ENCODE assay signal across 13 mouse cellular contexts in the genomic region with DNA sequence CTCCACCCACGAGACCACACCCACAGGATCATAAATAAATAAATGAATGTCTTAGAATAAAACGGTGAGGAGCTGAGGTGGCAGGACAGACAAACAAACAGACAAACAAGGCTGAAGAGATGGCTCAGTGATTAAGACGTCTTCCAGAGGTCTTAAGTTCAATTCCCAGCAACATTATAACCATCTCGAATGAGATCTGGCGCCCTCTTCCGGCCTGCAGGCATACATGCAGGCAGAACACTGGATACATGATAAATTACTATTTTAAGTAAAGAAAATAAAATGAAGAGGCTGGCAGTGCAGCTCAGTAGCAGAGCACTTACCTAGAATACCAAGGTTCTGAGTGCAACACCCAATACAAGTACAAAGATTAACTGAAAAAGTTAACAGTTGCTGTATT. TPM values are rescaled to one million over a fixed set of nuclear protein-coding genes. Genes with fewer than 3 reads are reported as not detected.
DNase-seq lines count a peak whose midpoint lies in the region; ATAC-seq and TF ChIP-seq lines count a peak whose summit lies in the region.
"Had no signal": no experiment of that assay in that cellular context is flagged by ENCODE, and none has a peak within 500 bp of the region (broad histone marks: within the 10 kb centered on the region; RNA-seq: fewer than 3 reads in every experiment).

No protein-coding gene starts in this region.

- no peak overlapping the region for H3K4me2 ChIP-seq in kidney, postnatal 0 days (ENCODE audit: low read length)

- no peak for DNase-seq in kidney, postnatal 0 days (ENCODE audit: low spot score)
- DNase-seq in kidney, adult 18-20 months: no peak
- DNase-seq in 416B (ENCODE audit: low read depth): peak; percentile 68
- DNase-seq in ES-CJ7 (ENCODE audit: low read depth, low spot score): peak; percentile 66
- no peak for DNase-seq in frontal cortex, postnatal 14 days (ENCODE audit: low spot score in 2 of 2)
- DNase-seq in urinary bladder, adult 18-20 months (ENCODE audit: low spot score in 2 of 2): no peak
- DNase-seq in gastrocnemius, postnatal 14 days: no peak
- DNase-seq: kidney, adult 9 months; lung, postnatal 14 days had no signal

- no peak for ATAC-seq in kidney, postnatal 0 days (replicated peaks; ENCODE audit: low FRiP score, low read depth)
- ATAC-seq in erythroblast, adult 5-6 weeks (replicated peaks; ENCODE audit: low FRiP score, poor library complexity, severe bottlenecking): peak; percentile 51

- intact Hi-C loops in gastrocnemius, postnatal 14 days (cut with DNase I; ENCODE audit: low total_unique reads): no loop called here

- peak; percentile 57; the same call in 1 of the 2 replicates for TF ChIP-seq CTCF in kidney, postnatal 0 days (IDR thresholded peaks at IDR 0.05; ENCODE audit: low read depth)

- WGBS in kidney, postnatal 0 days: 59% methylated on average over 6 of the region's 6 CpGs

- no peak overlapping the region for H3K4me3 ChIP-seq in kidney, postnatal 0 days (replicated peaks; ENCODE audit: low read depth, low read length)
- H3K4me3 ChIP-seq: myocyte had no signal

- no peak overlapping the region for H3K9ac ChIP-seq in kidney, postnatal 0 days (ENCODE audit: low read depth, low read length)

- H3K27ac ChIP-seq in kidney, postnatal 0 days: no peak overlapping the region

- H3K36me3 ChIP-seq in kidney, postnatal 0 days (ENCODE audit: insufficient read depth, low read length): no peaks in the 10 kb centered on the region

- no peaks in the 10 kb centered on the region for H3K9me3 ChIP-seq in kidney, postnatal 0 days (replicated peaks; ENCODE audit: low read length)

- no peaks in the 10 kb centered on the region for H3K27me3 ChIP-seq in kidney, postnatal 0 days (ENCODE audit: insufficient read depth, low read length)

- peaks cover 30% of the 10 kb centered on the region for H3K4me1 ChIP-seq in kidney, postnatal 0 days (replicated peaks; ENCODE audit: insufficient read depth, low read length)

RNA-seq across cellular contexts. Expression of a gene that starts 5.8 kb away (rescaled TPM):
- polyA plus RNA-seq in kidney, postnatal 0 days (2015; fragmentation: Nextera tagmentation; extraction: Ambion mirVana): 1.5 TPM in 2 replicates
- 3.3 and 4.0 TPM in 2 replicates for total RNA-seq in erythroblast, adult 5-6 weeks (2015; ENCODE audit: low replicate concordance)
- 3.6 and 4.5 TPM in 2 replicates for total RNA-seq in erythroblast, adult 5-6 weeks (2017; ENCODE audit: low replicate concordance)
- 10 to 100 TPM; 33.3 to 38.5 TPM for total RNA-seq in gastrocnemius, postnatal 14 days (2021)

RNA-seq across cellular contexts. Expression of a gene that starts 27.7 kb away (rescaled TPM):
- polyA plus RNA-seq in kidney, postnatal 0 days (2015; fragmentation: Nextera tagmentation; extraction: Ambion mirVana): 13.9 and 14.8 TPM in 2 replicates
- 7.1 and 15.4 TPM in 2 replicates for total RNA-seq in erythroblast, adult 5-6 weeks (2015; ENCODE audit: low replicate concordance)
- 8.9 and 12.3 TPM in 2 replicates for total RNA-seq in erythroblast, adult 5-6 weeks (2017; ENCODE audit: low replicate concordance)
- total RNA-seq in gastrocnemius, postnatal 14 days (2021): 1 to 10 TPM; 6.0 to 6.7 TPM

RNA-seq across cellular contexts. Expression of a gene that starts 35.5 kb away (rescaled TPM):
- polyA plus RNA-seq in kidney, postnatal 0 days (2015; fragmentation: Nextera tagmentation; extraction: Ambion mirVana): 504 and 541 TPM in 2 replicates
- 32.4 and 40.3 TPM in 2 replicates for total RNA-seq in erythroblast, adult 5-6 weeks (2015; ENCODE audit: low replicate concordance)
- 37.0 and 48.2 TPM in 2 replicates for total RNA-seq in erythroblast, adult 5-6 weeks (2017; ENCODE audit: low replicate concordance)
- 100 to 1,000 TPM; 146 to 154 TPM for total RNA-seq in gastrocnemius, postnatal 14 days (2021)

RNA-seq across cellular contexts. Expression of a gene that starts 37.0 kb away (rescaled TPM):
- polyA plus RNA-seq in kidney, postnatal 0 days (2015; fragmentation: Nextera tagmentation; extraction: Ambion mirVana): not detected in 2 replicates
- not detected in 2 replicates for total RNA-seq in erythroblast, adult 5-6 weeks (2015; ENCODE audit: low replicate concordance)
- not detected in 2 replicates for total RNA-seq in erythroblast, adult 5-6 weeks (2017; ENCODE audit: low replicate concordance)
- total RNA-seq in gastrocnemius, postnatal 14 days (2021): not detected
- polyA plus RNA-seq: embryonic facial prominence, embryonic 11.5 days; heart, embryonic 14.5 days had no signal

RNA-seq across cellular contexts. Expression of a gene that starts 38.4 kb away (rescaled TPM):
- polyA plus RNA-seq in kidney, postnatal 0 days (2015; fragmentation: Nextera tagmentation; extraction: Ambion mirVana): 10.4 and 11.4 TPM in 2 replicates
- total RNA-seq in erythroblast, adult 5-6 weeks (2015; ENCODE audit: low replicate concordance): 0.77 TPM in 1 of 2 replicates, not detected in the other
- total RNA-seq in erythroblast, adult 5-6 weeks (2017; ENCODE audit: low replicate concordance): not detected in 2 replicates
- total RNA-seq in gastrocnemius, postnatal 14 days (2021): 1 to 10 TPM; 6.5 to 7.7 TPM

Comparison
In these comparisons a context has a peak if more than half of its experiments do, and no peak if none do; other contexts are left out.
1. DNase-seq: peak in 416B (single experiment) and ES-CJ7 (single experiment); none in kidney, postnatal 0 days (single experiment), kidney, adult 18-20 months (single experiment), frontal cortex, postnatal 14 days (0 of 2), urinary bladder, adult 18-20 months (0 of 2) and gastrocnemius, postnatal 14 days (single experiment).
2. RNA of a gene that starts 5.8 kb away (total RNA-seq): 33.3 to 38.5 TPM in gastrocnemius, postnatal 14 days; 3.3 to 4.5 TPM in erythroblast, adult 5-6 weeks; every median in the first group is over 4 times any median in the second.